Mouse (Mus musculus) limb, embryonic 10.5 days (tissue): ENCODE data around the gene 5330417C22Rik. TPM values are rescaled to one million over a fixed set of nuclear protein-coding genes. Genes with fewer than 3 reads are reported as not detected.
"Not testable (repeated sequence)": the region's sequence is repeated elsewhere in the genome, so short reads cannot be mapped to it uniquely, and the experiment has no call there.

Experiments used
- DNase-seq: peaks from one replicate; pipeline ENCODE4 v3.0.0-alpha.2; 2017; ENCODE audit warnings: low spot score
- H3K27ac ChIP-seq: fragments of 300-500 bp; sonication (generic); 2 replicates; pipeline ENCODE4 v1.5.1; 2016; ENCODE audit warnings: mild to moderate bottlenecking
- H3K27me3 ChIP-seq: fragments of 300-500 bp; sonication (generic); 2 replicates; pipeline ENCODE4 v1.6.1; 2016; ENCODE audit warnings: low read depth, mild to moderate bottlenecking; ENCODE audit not compliant: poor library complexity, severe bottlenecking
- H3K36me3 ChIP-seq: fragments of 300-500 bp; sonication (generic); 2 replicates; pipeline ENCODE4 v1.6.1; 2016; ENCODE audit warnings: mild to moderate bottlenecking, moderate library complexity
- H3K4me1 ChIP-seq: fragments of 300-500 bp; sonication (generic); 2 replicates; pipeline ENCODE4 v1.6.1; 2016
- H3K4me3 ChIP-seq: fragments of 300-500 bp; sonication (generic); 2 replicates; pipeline ENCODE4 v1.5.1; 2016; ENCODE audit warnings: mild to moderate bottlenecking, moderate library complexity
- H3K9me3 ChIP-seq: fragments of 300-500 bp; sonication (generic); replicated peaks from 2 replicates; pipeline ENCODE4 v1.6.1; 2016; ENCODE audit warnings: mild to moderate bottlenecking
- WGBS: fragments of 180-500 bp; shearing (Covaris S2); methylation state at CpG from one replicate; pipeline ENCODE4 v1.1.7; 2016; 5-methylcytosine and 5-hydroxymethylcytosine counted together
- polyA plus RNA-seq: library from polyadenylated mRNA; unstranded; fragments of >200 nt; fragmentation: Nextera tagmentation; extraction: Ambion mirVana; gene quantifications from 2 replicates; pipeline ENCODE4 v1.2.1, GENCODE M21; 2016

5330417C22Rik gene
- polyA plus RNA-seq, 1 experiment from 2014 or later: 0.40 TPM

DNA sequence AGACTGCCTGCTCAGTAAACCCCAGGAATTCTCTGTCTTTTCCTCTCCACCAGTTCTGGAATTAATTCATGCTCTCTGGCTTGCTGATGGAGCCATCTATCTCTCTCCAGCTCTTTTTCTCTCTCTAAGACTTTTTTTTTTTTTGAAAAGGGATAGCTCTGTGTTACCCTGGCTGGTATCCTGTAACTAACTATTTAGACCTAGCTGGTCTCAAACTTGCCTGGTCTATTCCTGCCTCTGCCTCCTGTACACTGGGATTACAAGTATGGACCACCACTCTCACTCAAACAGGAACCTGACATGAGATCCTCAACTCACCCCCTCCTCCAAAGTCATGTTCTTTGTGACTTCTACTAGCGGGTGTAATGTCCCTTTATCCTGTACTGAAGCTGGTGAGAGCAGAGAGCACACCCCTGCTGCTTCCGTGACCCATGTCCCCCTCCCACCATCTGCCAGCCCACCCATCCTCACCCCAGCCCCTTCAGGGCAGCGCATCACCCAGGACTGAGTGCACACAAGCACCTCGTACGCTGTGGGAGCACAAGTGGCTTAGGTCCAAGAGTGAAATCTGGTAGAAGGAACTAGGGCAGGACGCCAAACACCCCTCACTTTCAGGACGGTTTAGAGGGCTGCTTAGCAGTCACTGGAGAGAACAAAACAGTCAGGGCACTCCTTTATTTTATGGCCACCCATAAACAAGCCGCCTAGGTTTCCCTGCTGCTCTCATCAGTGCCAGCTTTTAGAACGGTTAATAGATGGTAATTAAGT, 25.4 kb downstream of the 5330417C22Rik start:
- no peak for DNase-seq
- no peaks in the 10 kb centered on the region for H3K9me3 ChIP-seq
- peak overlapping the region; percentile 9; the same call in 1 of the 2 replicates for H3K4me3 ChIP-seq
- no peaks in the 10 kb centered on the region for H3K36me3 ChIP-seq
- H3K4me1 ChIP-seq: peaks cover 37% of the 10 kb centered on the region
- 20% methylated on average over 9 of the region's 9 CpGs for WGBS
- peak overlapping the region; percentile 79 for H3K27ac ChIP-seq
- no peaks in the 10 kb centered on the region for H3K27me3 ChIP-seq

- no peaks in the 10 kb centered on the region for H3K9me3 ChIP-seq
- H3K27me3 ChIP-seq: no peaks in the 10 kb centered on the region
- WGBS: 59% methylated on average over 2 of the region's 2 CpGs
- no peak overlapping the region for H3K4me3 ChIP-seq
- DNase-seq: no peak
- peak overlapping the region; percentile 39 for H3K27ac ChIP-seq
- H3K4me1 ChIP-seq: peaks cover 37% of the 10 kb centered on the region
- H3K36me3 ChIP-seq: no peaks in the 10 kb centered on the region
Measured at GRCm38 (mm10) chr3:108510156-108510555, 26.2 kb downstream of the 5330417C22Rik start.

- no peaks in the 10 kb centered on the region for H3K27me3 ChIP-seq
- H3K4me1 ChIP-seq: peaks cover 37% of the 10 kb centered on the region
- 69% methylated on average over 4 of the region's 4 CpGs for WGBS
- H3K27ac ChIP-seq: no peak overlapping the region; the same call in 1 of the 2 replicates
- no peak overlapping the region for H3K4me3 ChIP-seq
- H3K36me3 ChIP-seq: no peaks in the 10 kb centered on the region
- no peak for DNase-seq
- no peaks in the 10 kb centered on the region for H3K9me3 ChIP-seq
Measured at GRCm38 (mm10) chr3:108508745-108509474, 27.4 kb downstream of the 5330417C22Rik start.

DNA sequence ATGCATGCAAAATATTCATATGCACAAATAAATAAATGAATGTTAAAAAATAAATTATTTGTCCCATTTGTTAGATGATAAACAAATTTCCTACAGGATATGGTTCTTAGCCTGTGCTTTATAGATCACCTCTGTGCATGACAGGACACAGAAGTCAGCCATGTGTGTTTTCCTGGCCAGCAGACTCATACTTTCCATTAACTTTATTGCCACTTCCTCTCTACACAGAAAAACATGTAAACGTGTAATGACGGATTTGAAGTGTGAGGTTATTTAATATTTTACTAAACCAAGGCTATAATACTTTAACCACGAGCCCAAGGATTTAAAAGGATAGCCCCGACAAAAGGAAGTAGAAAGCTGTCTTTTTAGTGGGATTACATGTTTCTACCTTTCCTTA, 32.4 kb downstream of the 5330417C22Rik start:
- no peak for DNase-seq
- H3K4me1 ChIP-seq: peaks cover 12% of the 10 kb centered on the region
- H3K27me3 ChIP-seq: no peaks in the 10 kb centered on the region
- H3K27ac ChIP-seq: no peak overlapping the region
- H3K9me3 ChIP-seq: no peaks in the 10 kb centered on the region
- no peaks in the 10 kb centered on the region for H3K36me3 ChIP-seq
- 90% methylated on average over 4 of the region's 4 CpGs for WGBS
- no peak overlapping the region for H3K4me3 ChIP-seq

GRCm38 (mm10) chr3:108501411-108501810, 34.9 kb downstream of the 5330417C22Rik start:
- not testable (repeated sequence) for H3K4me3 ChIP-seq, H3K4me1 ChIP-seq, DNase-seq, H3K27ac ChIP-seq, H3K27me3 ChIP-seq, H3K36me3 ChIP-seq, H3K9me3 ChIP-seq
- WGBS: 86% methylated on average over 3 of the region's 3 CpGs

- WGBS: 84% methylated on average over 8 of the region's 8 CpGs
- H3K27ac ChIP-seq: no peak overlapping the region
- DNase-seq: no peak
- H3K4me1 ChIP-seq: peaks cover 20% of the 10 kb centered on the region
- no peak overlapping the region for H3K4me3 ChIP-seq
- H3K27me3 ChIP-seq: no peaks in the 10 kb centered on the region
- H3K9me3 ChIP-seq: no peaks in the 10 kb centered on the region
- no peaks in the 10 kb centered on the region for H3K36me3 ChIP-seq
Measured at GRCm38 (mm10) chr3:108499826-108500225, 36.5 kb downstream of the 5330417C22Rik start.

DNA sequence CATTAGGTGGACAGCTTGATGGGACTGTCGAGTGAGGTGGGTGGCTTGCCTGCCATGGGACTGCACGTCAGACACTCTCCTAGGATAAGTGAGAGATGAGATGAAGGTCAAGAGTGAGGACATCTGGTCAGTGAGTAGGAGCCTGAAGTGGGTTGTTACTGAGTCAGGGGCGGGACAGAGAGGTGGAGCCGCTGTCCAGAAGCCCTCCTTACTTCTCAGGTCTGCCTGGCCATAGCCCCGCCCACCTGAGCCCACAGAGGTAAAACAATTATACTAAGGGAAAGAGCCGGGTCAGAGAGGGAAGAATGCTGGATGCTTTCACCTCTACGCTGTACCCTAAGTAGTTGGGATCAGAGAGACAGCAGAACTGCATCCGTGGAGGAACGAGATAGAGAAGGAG, 38.7 kb downstream of the 5330417C22Rik start:
- Histone ChIP-seq H3K4me1 (peaks cover 20% of the 10 kb centered on the region), H3K4me3 (no peak overlapping the region), H3K27me3 (no peaks in the 10 kb centered on the region), H3K9me3 (no peaks in the 10 kb centered on the region), H3K27ac (no peak overlapping the region), H3K36me3 (no peaks in the 10 kb centered on the region)
- DNase-seq: no peak
- 29% methylated on average over 9 of the region's 9 CpGs for WGBS

- Histone ChIP-seq H3K27ac (no peak overlapping the region), H3K27me3 (no peaks in the 10 kb centered on the region), H3K4me3 (no peak overlapping the region), H3K4me1 (peaks cover 20% of the 10 kb centered on the region), H3K9me3 (no peaks in the 10 kb centered on the region), H3K36me3 (no peaks in the 10 kb centered on the region)
- WGBS: 41% methylated on average over 4 of the region's 4 CpGs
- DNase-seq: no peak
Measured at GRCm38 (mm10) chr3:108495486-108495885, 40.9 kb downstream of the 5330417C22Rik start.

DNA sequence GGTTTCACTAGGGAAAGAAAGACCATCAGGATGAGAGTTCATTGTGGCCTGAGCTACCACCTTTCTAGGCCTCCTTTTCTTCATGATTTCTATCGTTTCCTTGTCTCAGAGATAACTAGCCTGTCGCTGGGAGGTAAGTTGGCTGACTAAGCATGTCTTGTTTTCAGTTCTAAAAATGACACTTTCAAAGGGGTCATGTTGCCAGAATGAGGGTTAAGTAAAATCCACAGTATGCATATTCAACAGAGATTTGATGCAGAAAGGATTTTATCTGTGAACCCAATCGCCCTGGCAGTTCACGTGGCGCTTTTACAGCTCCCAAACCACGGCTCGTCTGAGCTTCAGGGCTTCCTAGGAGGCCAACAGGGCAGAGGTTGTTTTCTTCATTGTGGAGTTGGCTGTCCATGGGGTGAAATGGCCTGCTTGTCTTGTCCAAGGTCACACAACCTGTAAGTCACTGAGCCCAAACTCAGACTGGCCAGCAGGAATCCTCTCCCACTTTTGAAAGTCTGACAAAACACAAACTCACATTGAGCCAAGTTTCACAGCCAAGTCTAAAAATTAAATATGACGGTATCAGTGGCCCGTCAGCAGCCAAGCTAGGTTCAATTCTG, 41.4 kb downstream of the 5330417C22Rik start:
- Histone ChIP-seq H3K36me3 (no peaks in the 10 kb centered on the region), H3K27me3 (no peaks in the 10 kb centered on the region), H3K4me3 (no peak overlapping the region), H3K27ac (no peak overlapping the region), H3K9me3 (no peaks in the 10 kb centered on the region), H3K4me1 (peaks cover 20% of the 10 kb centered on the region)
- WGBS: 83% methylated on average over 9 of the region's 9 CpGs
- DNase-seq: no peak

- H3K4me1 ChIP-seq: peaks cover under 1% of the 10 kb centered on the region; the same call in 1 of the 2 replicates
- no peaks in the 10 kb centered on the region for H3K36me3 ChIP-seq
- no peaks in the 10 kb centered on the region for H3K9me3 ChIP-seq
- no peak for DNase-seq
- no peak overlapping the region for H3K4me3 ChIP-seq
- H3K27me3 ChIP-seq: no peaks in the 10 kb centered on the region
- no peak overlapping the region for H3K27ac ChIP-seq
- WGBS: 37% methylated on average over 3 of the region's 3 CpGs
Measured at GRCm38 (mm10) chr3:108489968-108490367, 46.4 kb downstream of the 5330417C22Rik start.

DNA sequence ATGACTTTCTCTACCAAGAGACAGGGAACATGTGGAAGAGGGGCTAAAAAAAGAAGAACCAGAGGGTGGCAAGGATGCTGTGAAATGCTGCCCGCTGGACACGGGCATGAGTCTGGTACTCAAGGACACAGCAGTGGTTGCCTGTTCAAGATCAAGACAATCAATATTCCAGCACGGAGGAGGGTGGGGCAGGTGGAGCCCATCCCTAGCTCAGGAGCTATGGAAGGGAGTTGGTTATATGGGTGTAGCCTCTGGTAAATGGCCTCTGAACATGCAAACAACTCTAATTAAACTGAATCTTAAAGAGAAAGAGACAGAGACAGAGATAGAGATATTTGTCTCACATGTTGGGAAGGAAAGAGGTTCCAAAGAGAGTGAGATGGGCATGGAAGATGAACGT, 51.6 kb downstream of the 5330417C22Rik start:
- Histone ChIP-seq H3K27ac (no peak overlapping the region), H3K4me1 (no peaks in the 10 kb centered on the region), H3K4me3 (no peak overlapping the region), H3K9me3 (no peaks in the 10 kb centered on the region), H3K27me3 (no peaks in the 10 kb centered on the region), H3K36me3 (no peaks in the 10 kb centered on the region)
- WGBS: 91% methylated on average over 4 of the region's 4 CpGs
- DNase-seq: no peak

DNA sequence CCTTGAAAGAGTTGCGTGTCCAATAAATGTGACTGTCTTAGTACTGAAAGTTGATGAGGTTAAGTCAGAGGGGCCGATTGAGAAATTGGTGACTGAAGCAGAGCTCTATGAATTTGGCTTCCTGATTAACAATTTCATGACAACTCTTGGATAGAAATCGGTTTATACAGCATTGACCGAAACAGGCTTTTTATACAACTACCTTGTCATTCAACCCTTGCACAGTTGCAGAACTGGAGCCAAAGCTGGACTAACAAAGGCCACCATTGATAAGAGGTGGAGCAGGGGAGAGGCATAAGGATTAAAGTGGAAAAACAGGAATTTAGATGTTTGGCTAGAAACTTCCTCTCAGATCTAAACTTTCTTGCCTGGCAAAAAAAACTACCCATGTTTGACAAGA, 57.5 kb downstream of the 5330417C22Rik start:
- H3K4me1 ChIP-seq: peaks cover 5% of the 10 kb centered on the region
- no peaks in the 10 kb centered on the region for H3K9me3 ChIP-seq
- no peak overlapping the region for H3K4me3 ChIP-seq
- WGBS: 93% methylated on average over 4 of the region's 4 CpGs
- H3K27ac ChIP-seq: no peak overlapping the region
- no peak for DNase-seq
- H3K36me3 ChIP-seq: no peaks in the 10 kb centered on the region
- H3K27me3 ChIP-seq: no peaks in the 10 kb centered on the region
